15 mouse cellular contexts compared by ENCODE assay signal in the genomic region with DNA sequence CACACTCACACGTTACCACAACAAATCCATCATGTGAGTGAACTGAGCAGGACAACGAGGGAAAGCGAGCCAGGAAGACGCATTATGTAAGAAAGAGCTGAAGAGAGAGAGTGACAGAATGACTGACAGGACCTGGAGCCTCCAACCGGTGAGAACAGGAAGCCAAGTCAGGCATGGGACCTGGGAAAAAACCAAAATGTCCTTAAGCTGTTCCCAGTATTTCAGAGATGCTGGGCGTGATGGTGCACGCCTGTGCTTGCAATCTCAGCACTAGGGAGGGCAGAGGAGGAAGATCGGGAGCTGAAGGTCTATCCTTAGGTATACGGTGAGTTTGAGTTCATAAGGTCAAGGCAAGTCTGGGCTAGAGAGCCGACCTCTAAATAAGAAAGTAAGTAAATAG.
"Had no signal": no experiment of that assay in that cellular context is flagged by ENCODE, and none has a peak within 500 bp of the region (broad histone marks: within the 10 kb centered on the region; RNA-seq: fewer than 3 reads in every experiment).

No protein-coding gene starts in this region.

- H3K4me1 ChIP-seq: neural tube, embryonic 12.5 days; neural tube, embryonic 13.5 days; stomach, embryonic 15.5 days had no signal

- H3K9me3 ChIP-seq: neural tube, embryonic 12.5 days; neural tube, embryonic 13.5 days; stomach, embryonic 15.5 days had no signal

- H3K27me3 ChIP-seq: neural tube, embryonic 12.5 days; neural tube, embryonic 13.5 days; stomach, embryonic 15.5 days had no signal

- H3K4me2 ChIP-seq: neural tube, embryonic 12.5 days; neural tube, embryonic 13.5 days; stomach, embryonic 15.5 days had no signal

- H3K9ac ChIP-seq: neural tube, embryonic 12.5 days; neural tube, embryonic 13.5 days; stomach, embryonic 15.5 days had no signal

- H3K27ac ChIP-seq: neural tube, embryonic 12.5 days; neural tube, embryonic 13.5 days; stomach, embryonic 15.5 days had no signal

- DNase-seq: retina, postnatal 1 day; right cerebral cortex, adult 18-20 months; right cerebral cortex, postnatal 14 days; right cerebral cortex, postnatal 25 days; right cerebral cortex, postnatal 4 days; spleen, adult 18-20 months; thymus, adult 18-20 months; thymus, adult 2 months; thymus, postnatal 14 days; thymus, postnatal 25 days; thymus, postnatal 36 days; thymus, postnatal 4 days had no signal

- H3K4me3 ChIP-seq: neural tube, embryonic 12.5 days; neural tube, embryonic 13.5 days; stomach, embryonic 15.5 days had no signal
